Mouse (Mus musculus): ENCODE measurements at regions not wholly inside any gene's neighbourhood (a gene's known extent, or its start where the extent isn't known, plus 50 kb on each side); places are given as distances from the start of the nearest gene placed in this dataset.
"Not testable (repeated sequence)": the region's sequence is repeated elsewhere in the genome, so short reads cannot be mapped to it uniquely, and the experiment has no call there.

- not testable (repeated sequence) for H3K4me3 ChIP-seq (ENCODE audit: low read depth, low read length); H3K4me2 ChIP-seq (ENCODE audit: low read depth, low read length, poor library complexity, severe bottlenecking); H3K9ac ChIP-seq (replicated peaks; ENCODE audit: low read length, poor library complexity, severe bottlenecking); ATAC-seq (ENCODE audit: low FRiP score); H3K36me3 ChIP-seq (ENCODE audit: insufficient read depth, low read length); H3K27me3 ChIP-seq (ENCODE audit: insufficient read depth, low read length); DNase-seq (ENCODE audit: low spot score); H3K27ac ChIP-seq (ENCODE audit: low read depth, low read length); H3K4me1 ChIP-seq (ENCODE audit: insufficient read depth, low read length); H3K9me3 ChIP-seq (ENCODE audit: low read length)
- 62% methylated on average over 2 of the region's 2 CpGs for WGBS
These were observed 629.7 kb upstream of the Prmt6 start for GRCm38 (mm10) chr3:110880472-110880871.

- Histone ChIP-seq H3K9ac (replicated peaks; ENCODE audit: low read length, poor library complexity, severe bottlenecking) (no peak overlapping the region), H3K27ac (ENCODE audit: low read depth, low read length) (no peak overlapping the region), H3K36me3 (ENCODE audit: insufficient read depth, low read length) (no peaks in the 10 kb centered on the region), H3K4me1 (ENCODE audit: insufficient read depth, low read length) (no peaks in the 10 kb centered on the region), H3K4me2 (ENCODE audit: low read depth, low read length, poor library complexity, severe bottlenecking) (no peak overlapping the region), H3K9me3 (ENCODE audit: low read length) (no peaks in the 10 kb centered on the region), H3K4me3 (ENCODE audit: low read depth, low read length) (no peak overlapping the region), H3K27me3 (ENCODE audit: insufficient read depth, low read length) (no peaks in the 10 kb centered on the region)
- 69% methylated on average over 1 of the region's 1 CpGs for WGBS
- DNase-seq (ENCODE audit: low spot score) (no peak), ATAC-seq (ENCODE audit: low FRiP score) (no peak)
- peak; percentile 34 for TF ChIP-seq CTCF (IDR thresholded peaks at IDR 0.05)
These were observed 615.2 kb upstream of the Prmt6 start for GRCm38 (mm10) chr3:110865989-110866388.

- Histone ChIP-seq H3K4me1 (ENCODE audit: insufficient read depth, low read length) (no peaks in the 10 kb centered on the region), H3K27ac (ENCODE audit: low read depth, low read length) (no peak overlapping the region), H3K27me3 (ENCODE audit: insufficient read depth, low read length) (no peaks in the 10 kb centered on the region), H3K36me3 (ENCODE audit: insufficient read depth, low read length) (no peaks in the 10 kb centered on the region), H3K4me2 (ENCODE audit: low read depth, low read length, poor library complexity, severe bottlenecking) (no peak overlapping the region), H3K9ac (replicated peaks; ENCODE audit: low read length, poor library complexity, severe bottlenecking) (no peak overlapping the region), H3K9me3 (ENCODE audit: low read length) (no peaks in the 10 kb centered on the region), H3K4me3 (ENCODE audit: low read depth, low read length) (no peak overlapping the region)
- TF ChIP-seq CTCF (IDR thresholded peaks at IDR 0.05), result no peak
- WGBS, result 92% methylated on average over 2 of the region's 2 CpGs
- no peak for DNase-seq (ENCODE audit: low spot score)
- ATAC-seq (ENCODE audit: low FRiP score), result no peak
These were observed 596.4 kb upstream of the Prmt6 start for GRCm38 (mm10) chr3:110847222-110847621.

GRCm38 (mm10) chr3:110820709-110821401, 570.1 kb upstream of the Prmt6 start:
- H3K36me3 ChIP-seq (ENCODE audit: insufficient read depth, low read length), result no peaks in the 10 kb centered on the region
- H3K27me3 ChIP-seq (ENCODE audit: insufficient read depth, low read length), result no peaks in the 10 kb centered on the region
- H3K4me3 ChIP-seq (ENCODE audit: low read depth, low read length), result no peak overlapping the region
- ATAC-seq (ENCODE audit: low FRiP score), result peak; percentile 66
- H3K9ac ChIP-seq (replicated peaks; ENCODE audit: low read length, poor library complexity, severe bottlenecking), result no peak overlapping the region
- no peak overlapping the region for H3K4me2 ChIP-seq (ENCODE audit: low read depth, low read length, poor library complexity, severe bottlenecking)
- 34% methylated on average over 3 of the region's 3 CpGs for WGBS
- no peak for TF ChIP-seq CTCF (IDR thresholded peaks at IDR 0.05)
- DNase-seq (ENCODE audit: low spot score), result peak; percentile 14
- H3K9me3 ChIP-seq (ENCODE audit: low read length), result no peaks in the 10 kb centered on the region
- no peaks in the 10 kb centered on the region for H3K4me1 ChIP-seq (ENCODE audit: insufficient read depth, low read length)
- no peak overlapping the region for H3K27ac ChIP-seq (ENCODE audit: low read depth, low read length)

GRCm38 (mm10) chr3:110789009-110789586, 538.3 kb upstream of the Prmt6 start:
- DNase-seq (ENCODE audit: low spot score) (peak; percentile 15), ATAC-seq (ENCODE audit: low FRiP score) (0 out of 2 replicates have a peak, but pooled peaks have one; percentile 49)
- Histone ChIP-seq H3K4me2 (ENCODE audit: low read depth, low read length, poor library complexity, severe bottlenecking) (no peak overlapping the region), H3K4me3 (ENCODE audit: low read depth, low read length) (no peak overlapping the region), H3K27ac (ENCODE audit: low read depth, low read length) (no peak overlapping the region), H3K9ac (replicated peaks; ENCODE audit: low read length, poor library complexity, severe bottlenecking) (no peak overlapping the region), H3K27me3 (ENCODE audit: insufficient read depth, low read length) (no peaks in the 10 kb centered on the region), H3K9me3 (ENCODE audit: low read length) (no peaks in the 10 kb centered on the region), H3K36me3 (ENCODE audit: insufficient read depth, low read length) (no peaks in the 10 kb centered on the region), H3K4me1 (ENCODE audit: insufficient read depth, low read length) (0 out of 2 replicates have a peak, but pooled peaks cover 4% of the 10 kb centered on the region)
- TF ChIP-seq CTCF (IDR thresholded peaks at IDR 0.05), result no peak
- 28% methylated on average over 4 of the region's 4 CpGs for WGBS

- ATAC-seq (ENCODE audit: low FRiP score), result no peak
- no peaks in the 10 kb centered on the region for H3K4me1 ChIP-seq (ENCODE audit: insufficient read depth, low read length)
- H3K27me3 ChIP-seq (ENCODE audit: insufficient read depth, low read length), result no peaks in the 10 kb centered on the region
- H3K4me3 ChIP-seq (ENCODE audit: low read depth, low read length), result no peak overlapping the region
- H3K4me2 ChIP-seq (ENCODE audit: low read depth, low read length, poor library complexity, severe bottlenecking), result no peak overlapping the region
- no peaks in the 10 kb centered on the region for H3K36me3 ChIP-seq (ENCODE audit: insufficient read depth, low read length)
- DNase-seq (ENCODE audit: low spot score), result no peak
- H3K9me3 ChIP-seq (ENCODE audit: low read length), result no peaks in the 10 kb centered on the region
- WGBS, result 94% methylated on average over 1 of the region's 1 CpGs
- TF ChIP-seq CTCF (IDR thresholded peaks at IDR 0.05), result no peak
- no peak overlapping the region for H3K9ac ChIP-seq (replicated peaks; ENCODE audit: low read length, poor library complexity, severe bottlenecking)
- no peak overlapping the region for H3K27ac ChIP-seq (ENCODE audit: low read depth, low read length)
These were observed 504.5 kb upstream of the Prmt6 start for GRCm38 (mm10) chr3:110755266-110755665.

Measured in midbrain, postnatal 0 days (tissue).